Comparison of ENCODE assay signal across 8 mouse cellular contexts in the genomic region with DNA sequence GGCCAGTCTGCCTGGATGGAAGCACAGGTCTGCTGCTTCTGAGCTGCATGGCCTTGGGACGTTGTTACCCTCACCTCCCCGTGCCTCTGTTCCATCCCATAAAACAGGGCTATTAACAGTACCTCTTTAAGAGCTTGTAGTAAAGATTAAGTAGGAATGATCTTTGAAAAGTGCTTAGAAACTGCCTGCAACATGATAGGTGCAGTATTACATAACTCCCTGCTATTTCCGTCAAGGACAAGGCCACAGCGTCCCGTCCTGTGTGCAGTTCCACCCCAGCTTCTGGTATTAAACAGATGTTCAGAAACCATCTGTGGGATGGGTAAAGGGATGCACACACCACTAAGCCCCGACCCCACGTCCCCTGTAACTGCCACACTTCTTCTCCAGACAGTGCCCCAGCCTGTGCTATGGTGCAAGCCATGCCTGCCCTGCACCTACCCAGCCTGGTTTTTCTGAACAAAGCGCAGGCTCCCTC.
DNase-seq lines count a peak whose midpoint lies in the region; ATAC-seq lines count a peak whose summit lies in the region.

No protein-coding gene starts in this region.

- no peak overlapping the region for H3K4me3 ChIP-seq in forebrain, embryonic 11.5 days (ENCODE audit: low read depth, low read length)
- H3K4me3 ChIP-seq in forebrain, embryonic 16.5 days (replicated peaks; ENCODE audit: low read length): no peak overlapping the region
- no peak overlapping the region for H3K4me3 ChIP-seq in lung, embryonic 16.5 days (ENCODE audit: low read length)
- no peak overlapping the region for H3K4me3 ChIP-seq in heart, embryonic 15.5 days

- no peak overlapping the region for H3K27ac ChIP-seq in forebrain, embryonic 11.5 days (ENCODE audit: low read depth, low read length)
- no peak overlapping the region for H3K27ac ChIP-seq in forebrain, embryonic 16.5 days (ENCODE audit: low read length)
- H3K27ac ChIP-seq in lung, embryonic 16.5 days (ENCODE audit: low read length): peak overlapping the region; percentile 35
- peak overlapping the region; percentile 80 for H3K27ac ChIP-seq in heart, embryonic 15.5 days

- no peaks in the 10 kb centered on the region for H3K27me3 ChIP-seq in forebrain, embryonic 11.5 days (ENCODE audit: control insufficient read depth, insufficient read depth, low read length)
- no peaks in the 10 kb centered on the region for H3K27me3 ChIP-seq in forebrain, embryonic 16.5 days (replicated peaks; ENCODE audit: control insufficient read depth, insufficient read depth, low read length)
- H3K27me3 ChIP-seq in lung, embryonic 16.5 days (ENCODE audit: control insufficient read depth, insufficient read depth, low read depth, low read length): no peaks in the 10 kb centered on the region
- H3K27me3 ChIP-seq in heart, embryonic 15.5 days: no peaks in the 10 kb centered on the region

- ATAC-seq in forebrain, embryonic 11.5 days (replicated peaks; ENCODE audit: low FRiP score): no peak
- no peak for ATAC-seq in forebrain, embryonic 16.5 days
- peak; percentile 34 for ATAC-seq in lung, embryonic 16.5 days (ENCODE audit: low read depth)
- ATAC-seq in heart, embryonic 15.5 days (replicated peaks; ENCODE audit: insufficient number of reproducible peaks, insufficient read depth, low FRiP score, low read depth): peak; percentile 28; the same call in 1 of the 2 replicates
- peak; percentile 75 for ATAC-seq in megakaryocyte progenitor cell, adult 5-6 weeks (replicated peaks; ENCODE audit: poor library complexity)

- H3K4me1 ChIP-seq in forebrain, embryonic 11.5 days (replicated peaks; ENCODE audit: control insufficient read depth, insufficient read depth, low read length): no peaks in the 10 kb centered on the region
- 0 out of 2 replicates have a peak, but pooled peaks cover 6% of the 10 kb centered on the region for H3K4me1 ChIP-seq in forebrain, embryonic 16.5 days (replicated peaks; ENCODE audit: control insufficient read depth, insufficient read depth, low read length)
- H3K4me1 ChIP-seq in lung, embryonic 16.5 days (replicated peaks; ENCODE audit: control insufficient read depth, insufficient read depth, low read length): peaks cover 61% of the 10 kb centered on the region
- peaks cover 68% of the 10 kb centered on the region for H3K4me1 ChIP-seq in heart, embryonic 15.5 days (replicated peaks)

- DNase-seq in forebrain, embryonic 11.5 days (ENCODE audit: low spot score): peak; percentile 38
- DNase-seq in lung, postnatal 14 days: no peak
- no peak for DNase-seq in layer of hippocampus, adult 18-20 months (ENCODE audit: low spot score in 2 of 2)
- no peak for DNase-seq in spleen, adult 18-20 months

- no peak overlapping the region for H3K9ac ChIP-seq in forebrain, embryonic 11.5 days (ENCODE audit: low read length)
- H3K9ac ChIP-seq in forebrain, embryonic 16.5 days (replicated peaks; ENCODE audit: low read depth, low read length): no peak overlapping the region
- no peak overlapping the region; the same call in 1 of the 2 replicates for H3K9ac ChIP-seq in lung, embryonic 16.5 days (ENCODE audit: low read length)
- no peak overlapping the region for H3K9ac ChIP-seq in heart, embryonic 15.5 days

- no peak overlapping the region for H3K4me2 ChIP-seq in forebrain, embryonic 11.5 days (ENCODE audit: low read depth, low read length, severe bottlenecking)
- H3K4me2 ChIP-seq in forebrain, embryonic 16.5 days (ENCODE audit: low read length): no peak overlapping the region
- no peak overlapping the region for H3K4me2 ChIP-seq in lung, embryonic 16.5 days (ENCODE audit: low read depth, low read length)
- H3K4me2 ChIP-seq in heart, embryonic 15.5 days: 0 out of 2 replicates have a peak overlapping the region, but pooled peaks have one; percentile 1

- H3K9me3 ChIP-seq in forebrain, embryonic 11.5 days (ENCODE audit: control insufficient read depth, low read length): no peaks in the 10 kb centered on the region
- no peaks in the 10 kb centered on the region for H3K9me3 ChIP-seq in forebrain, embryonic 16.5 days (ENCODE audit: control insufficient read depth, low read length)
- no peaks in the 10 kb centered on the region for H3K9me3 ChIP-seq in lung, embryonic 16.5 days (ENCODE audit: control insufficient read depth, low read length)
- no peaks in the 10 kb centered on the region for H3K9me3 ChIP-seq in heart, embryonic 15.5 days (replicated peaks)

- WGBS in forebrain, embryonic 11.5 days: 83% methylated on average over 8 of the region's 8 CpGs
- 87% methylated on average over 8 of the region's 8 CpGs for WGBS in forebrain, embryonic 16.5 days
- WGBS in lung, embryonic 16.5 days: 45% methylated on average over 8 of the region's 8 CpGs
- WGBS in heart, embryonic 15.5 days: 26% methylated on average over 8 of the region's 8 CpGs

- no peaks in the 10 kb centered on the region for H3K36me3 ChIP-seq in forebrain, embryonic 11.5 days (ENCODE audit: control insufficient read depth, insufficient read depth, low read length)
- no peaks in the 10 kb centered on the region for H3K36me3 ChIP-seq in forebrain, embryonic 16.5 days (ENCODE audit: control insufficient read depth, insufficient read depth)
- H3K36me3 ChIP-seq in lung, embryonic 16.5 days (ENCODE audit: control insufficient read depth, insufficient read depth, low read length): 0 out of 2 replicates have a peak, but pooled peaks cover 2% of the 10 kb centered on the region
- 0 out of 2 replicates have a peak, but pooled peaks cover 5% of the 10 kb centered on the region for H3K36me3 ChIP-seq in heart, embryonic 15.5 days

Comparison
In these comparisons a context has a peak if more than half of its experiments do, and no peak if none do; other contexts are left out.
1. ATAC-seq: peak in lung, embryonic 16.5 days (single experiment), heart, embryonic 15.5 days (single experiment) and megakaryocyte progenitor cell, adult 5-6 weeks (single experiment); none in forebrain, embryonic 11.5 days (single experiment) and forebrain, embryonic 16.5 days (single experiment).
2. H3K27ac ChIP-seq: peak in lung, embryonic 16.5 days (single experiment) and heart, embryonic 15.5 days (single experiment); none in forebrain, embryonic 11.5 days (single experiment) and forebrain, embryonic 16.5 days (single experiment).